Comparison of ENCODE assay signal across 8 mouse cellular contexts in genomic region chr8:84640010-84640588, GRCm38 (mm10). TPM values are rescaled to one million over a fixed set of nuclear protein-coding genes. Genes with fewer than 3 reads are reported as not detected.
A peak's percentile ranks its signal among the peaks of the same experiment; 100 is the strongest.
DNase-seq lines count a peak whose midpoint lies in the region; ATAC-seq and TF ChIP-seq lines count a peak whose summit lies in the region.

No protein-coding gene starts in this region.

- 24% methylated on average over 9 of the region's 9 CpGs for WGBS in forebrain, postnatal 0 days
- WGBS in liver, postnatal 0 days (ENCODE audit: insufficient replicate concordance): 36% methylated on average over 9 of the region's 9 CpGs

- in situ Hi-C loops in CH12.LX (cut with MboI; ENCODE audit: low pct_ligation_motif_present, low pct_unique_long_range_greater_than_20kb, low sequenced_read_pairs): no loop called here

- no peaks in the 10 kb centered on the region for H3K79me2 ChIP-seq in CH12.LX (replicated peaks; ENCODE audit: control insufficient read depth, extremely low read depth, insufficient read depth, poor library complexity, severe bottlenecking)

- H3K27ac ChIP-seq in CH12.LX (ENCODE audit: insufficient read depth, low read depth): no peak overlapping the region
- H3K27ac ChIP-seq in forebrain, postnatal 0 days (ENCODE audit: low read depth, low read length): no peak overlapping the region
- 0 out of 2 replicates have a peak overlapping the region, but pooled peaks have one; percentile 26 for H3K27ac ChIP-seq in liver, postnatal 0 days (ENCODE audit: low read depth)

- TF ChIP-seq CTCF in CH12.LX (conservative IDR thresholded peaks at IDR 0.05 in 1 of 2, IDR thresholded peaks at IDR 0.05 in 1 of 2; ENCODE audit: low read depth in 2 of 2, low read length in 2 of 2): no peak
- TF ChIP-seq CTCF in forebrain, postnatal 0 days (IDR thresholded peaks at IDR 0.05; ENCODE audit: low read depth): no peak
- TF ChIP-seq CTCF in liver, postnatal 0 days (IDR thresholded peaks at IDR 0.05; ENCODE audit: low read depth): no peak

- ATAC-seq in erythroblast, adult 5-6 weeks (replicated peaks; ENCODE audit: low FRiP score, poor library complexity, severe bottlenecking): no peak
- no peak for ATAC-seq in forebrain, postnatal 0 days
- no peak for ATAC-seq in liver, postnatal 0 days

- dilution Hi-C loops in CH12.LX (cut with MboI; ENCODE audit: extremely low pct_ligation_motif_present, extremely low pct_unique_long_range_greater_than_20kb, low sequenced_read_pairs): no loop called here

- peak overlapping the region; percentile 82 for H3K4me3 ChIP-seq in erythroblast, embryonic 14.5 days (replicated peaks)
- peak overlapping the region; percentile 40 to 58 (median 54) for H3K4me3 ChIP-seq in CH12.LX (replicated peaks in 1 of 3; ENCODE audit: low read depth in 2 of 3, low read length in 2 of 3, poor library complexity in 1 of 3)
- H3K4me3 ChIP-seq in forebrain, postnatal 0 days (ENCODE audit: low read depth, low read length): peak overlapping the region; percentile 53
- peak overlapping the region; percentile 54 for H3K4me3 ChIP-seq in liver, postnatal 0 days (ENCODE audit: low read depth, low read length)

- peak overlapping the region; percentile 82 for H3K4me2 ChIP-seq in CH12.LX (ENCODE audit: insufficient read depth, low read depth, poor library complexity, severe bottlenecking)
- H3K4me2 ChIP-seq in forebrain, postnatal 0 days (ENCODE audit: low read depth): peak overlapping the region; percentile 91
- peak overlapping the region; percentile 96 for H3K4me2 ChIP-seq in liver, postnatal 0 days (ENCODE audit: low read depth, low read length)

- H3K9me3 ChIP-seq in erythroblast, embryonic 14.5 days (ENCODE audit: control insufficient read depth, low read length): no peaks in the 10 kb centered on the region
- H3K9me3 ChIP-seq in CH12.LX (replicated peaks; ENCODE audit: low read length): no peaks in the 10 kb centered on the region
- no peaks in the 10 kb centered on the region for H3K9me3 ChIP-seq in forebrain, postnatal 0 days (ENCODE audit: low read length)
- H3K9me3 ChIP-seq in liver, postnatal 0 days (ENCODE audit: low read length): no peaks in the 10 kb centered on the region

- H3K4me1 ChIP-seq in erythroblast, embryonic 14.5 days (ENCODE audit: control insufficient read depth): peaks cover 29% of the 10 kb centered on the region
- H3K4me1 ChIP-seq in CH12.LX (ENCODE audit: control insufficient read depth in 1 of 2, insufficient read depth in 2 of 2): peaks cover 9 to 31% of the 10 kb centered on the region in 2 experiments
- H3K4me1 ChIP-seq in forebrain, postnatal 0 days (ENCODE audit: insufficient read depth): no peaks in the 10 kb centered on the region
- H3K4me1 ChIP-seq in liver, postnatal 0 days (ENCODE audit: insufficient read depth): peaks cover 11% of the 10 kb centered on the region

- no peak for TF ChIP-seq POLR2A in CH12.LX (IDR thresholded peaks at IDR 0.05; ENCODE audit: low read depth, low read length)

- H3K27me3 ChIP-seq in erythroblast, embryonic 14.5 days (ENCODE audit: control insufficient read depth): peaks cover 28% of the 10 kb centered on the region
- H3K27me3 ChIP-seq in CH12.LX (replicated peaks): peaks cover 2% of the 10 kb centered on the region
- H3K27me3 ChIP-seq in forebrain, postnatal 0 days (ENCODE audit: insufficient read depth, low read length): no peaks in the 10 kb centered on the region
- H3K27me3 ChIP-seq in liver, postnatal 0 days (ENCODE audit: insufficient read depth, low read length): 0 out of 2 replicates have a peak, but pooled peaks cover 4% of the 10 kb centered on the region

- no peak for TF ChIP-seq EP300 in CH12.LX (IDR thresholded peaks at IDR 0.05; ENCODE audit: low read length)
- no peak for TF ChIP-seq EP300 in liver, postnatal 0 days (IDR thresholded peaks at IDR 0.05; ENCODE audit: low read depth)

- DNase-seq in CH12.LX (ENCODE audit: extremely low read depth): no peak
- DNase-seq in forebrain, postnatal 0 days: no peak
- DNase-seq in liver, postnatal 0 days: no peak
- no peak for DNase-seq in retina, postnatal 1 day
- no peak for DNase-seq in adrenal gland, postnatal 14 days
- no peak for DNase-seq in ovary, postnatal 10 days (ENCODE audit: low spot score)

- H3K36me3 ChIP-seq in erythroblast, embryonic 14.5 days (ENCODE audit: control insufficient read depth): no peaks in the 10 kb centered on the region
- peaks cover 0 to 11% of the 10 kb centered on the region in 2 experiments for H3K36me3 ChIP-seq in CH12.LX (replicated peaks in 1 of 2; ENCODE audit: control insufficient read depth in 1 of 2, insufficient read depth in 1 of 2, low read length in 1 of 2)
- H3K36me3 ChIP-seq in forebrain, postnatal 0 days (ENCODE audit: insufficient read depth): no peaks in the 10 kb centered on the region; the same call in 1 of the 2 replicates
- H3K36me3 ChIP-seq in liver, postnatal 0 days (replicated peaks; ENCODE audit: insufficient read depth, low read length): no peaks in the 10 kb centered on the region; the same call in 1 of the 2 replicates

- peak overlapping the region; percentile 48 for H3K9ac ChIP-seq in CH12.LX (ENCODE audit: insufficient read depth, low read depth)
- H3K9ac ChIP-seq in forebrain, postnatal 0 days: peak overlapping the region; percentile 48; the same call in 1 of the 2 replicates
- H3K9ac ChIP-seq in liver, postnatal 0 days (replicated peaks): peak overlapping the region; percentile 62

- TF ChIP-seq RAD21 in CH12.LX (IDR thresholded peaks at IDR 0.05; ENCODE audit: low read depth, low read length): no peak

TF ChIP-seq in CH12.LX, 34 proteins besides CTCF, POLR2A, EP300 and RAD21:
- no peak for TF ChIP-seq MAX (IDR thresholded peaks at IDR 0.05; ENCODE audit: low read length)
- no peak for TF ChIP-seq POLR2AphosphoS2 (IDR thresholded peaks at IDR 0.05; ENCODE audit: low read depth, low read length)
- TF ChIP-seq CHD1 (IDR thresholded peaks at IDR 0.05; ENCODE audit: low read depth, low read length): peak; percentile 83; the same call in 1 of the 2 replicates
- no peak for TF ChIP-seq NELFE (IDR thresholded peaks at IDR 0.05; ENCODE audit: low read depth, low read length)
- no peak for TF ChIP-seq CHD2 (IDR thresholded peaks at IDR 0.05; ENCODE audit: low read length)
- TF ChIP-seq IRF4 (IDR thresholded peaks at IDR 0.05; ENCODE audit: low read depth, low read length): no peak
- TF ChIP-seq ZMIZ1 (IDR thresholded peaks at IDR 0.05; ENCODE audit: low read depth, low read length): no peak
- TF ChIP-seq ZNF384 (IDR thresholded peaks at IDR 0.05; ENCODE audit: low read depth, low read length): 0 out of 2 replicates have a peak, but pooled peaks have one; percentile 5
- TF ChIP-seq ZC3H11A (IDR thresholded peaks at IDR 0.05; ENCODE audit: low read depth, low read length): no peak

RNA-seq across cellular contexts. Expression of gene Ier2, which starts 22.6 kb away (rescaled TPM):
- polyA plus RNA-seq in erythroblast, embryonic 14.5 days (2012): 17.2 and 18.5 TPM in 2 replicates
- 17.8 and 22.9 TPM in 2 replicates for total RNA-seq in erythroblast, adult 5-6 weeks (2015; ENCODE audit: low replicate concordance)
- total RNA-seq in erythroblast, adult 5-6 weeks (2017; ENCODE audit: low replicate concordance): 9.2 and 14.8 TPM in 2 replicates
- total RNA-seq in CH12.LX (2012; rRNA removed): 22.7 and 30.3 TPM in 2 replicates
- 30.9 and 35.4 TPM in 2 replicates for total RNA-seq in CH12.LX (2014; rRNA removed)
- polyA plus RNA-seq in CH12.LX (2012; ENCODE audit: insufficient read length, low read depth): 25.7 and 26.3 TPM in 2 replicates
- total RNA-seq in forebrain, postnatal 0 days (2014; rRNA removed): 4.8 and 8.5 TPM in 2 replicates
- polyA plus RNA-seq in forebrain, postnatal 0 days (2015; fragmentation: Nextera tagmentation; extraction: Ambion mirVana): 19.3 and 22.7 TPM in 2 replicates
- polyA plus RNA-seq in liver, postnatal 0 days (2015; fragmentation: Nextera tagmentation; extraction: Ambion mirVana): 32.3 and 32.9 TPM in 2 replicates
- total RNA-seq in adrenal gland, postnatal 14 days (2021): 45.5 and 55.7 TPM in 2 replicates

RNA-seq across cellular contexts. Expression of gene Trmt1, which starts 46.0 kb away (rescaled TPM):
- polyA plus RNA-seq in erythroblast, embryonic 14.5 days (2012): 8.9 and 9.0 TPM in 2 replicates
- 9.8 and 16.9 TPM in 2 replicates for total RNA-seq in erythroblast, adult 5-6 weeks (2015; ENCODE audit: low replicate concordance)
- total RNA-seq in erythroblast, adult 5-6 weeks (2017; ENCODE audit: low replicate concordance): 18.3 and 21.5 TPM in 2 replicates
- total RNA-seq in CH12.LX (2012; rRNA removed) (157 and 160 TPM in 2 replicates), CH12.LX (2014; rRNA removed) (77.0 and 94.5 TPM in 2 replicates)
- 140 and 157 TPM in 2 replicates for polyA plus RNA-seq in CH12.LX (2012; ENCODE audit: insufficient read length, low read depth)
- 89.5 and 94.8 TPM in 2 replicates for total RNA-seq in forebrain, postnatal 0 days (2014; rRNA removed)
- 59.8 and 67.5 TPM in 2 replicates for polyA plus RNA-seq in forebrain, postnatal 0 days (2015; fragmentation: Nextera tagmentation; extraction: Ambion mirVana)
- polyA plus RNA-seq in liver, postnatal 0 days (2015; fragmentation: Nextera tagmentation; extraction: Ambion mirVana): 21.3 TPM in 2 replicates
- 62.2 and 67.9 TPM in 2 replicates for total RNA-seq in adrenal gland, postnatal 14 days (2021)

RNA-seq across cellular contexts. Expression of gene Nacc1, which starts 47.6 kb away (rescaled TPM):
- 7.0 and 8.5 TPM in 2 replicates for polyA plus RNA-seq in erythroblast, embryonic 14.5 days (2012)
- total RNA-seq in erythroblast, adult 5-6 weeks (2015; ENCODE audit: low replicate concordance): 12.7 and 19.9 TPM in 2 replicates
- total RNA-seq in erythroblast, adult 5-6 weeks (2017; ENCODE audit: low replicate concordance): 8.2 and 13.1 TPM in 2 replicates
- total RNA-seq in CH12.LX (2012; rRNA removed) (45.1 and 49.0 TPM in 2 replicates), CH12.LX (2014; rRNA removed) (21.9 and 23.3 TPM in 2 replicates)
- polyA plus RNA-seq in CH12.LX (2012; ENCODE audit: insufficient read length, low read depth): 73.0 and 84.1 TPM in 2 replicates
- total RNA-seq in forebrain, postnatal 0 days (2014; rRNA removed): 65.9 and 78.2 TPM in 2 replicates
- polyA plus RNA-seq in forebrain, postnatal 0 days (2015; fragmentation: Nextera tagmentation; extraction: Ambion mirVana): 14.6 and 14.7 TPM in 2 replicates
- polyA plus RNA-seq in liver, postnatal 0 days (2015; fragmentation: Nextera tagmentation; extraction: Ambion mirVana): 3.3 and 3.6 TPM in 2 replicates
- 68.3 and 68.8 TPM in 2 replicates for total RNA-seq in adrenal gland, postnatal 14 days (2021)
